In genomic region chr17:50170935-50171545, GRCm38 (mm10) we compare ENCODE assay signal across 13 mouse cellular contexts. TPM values are rescaled to one million over a fixed set of nuclear protein-coding genes. Genes with fewer than 3 reads are reported as not detected.
DNase-seq lines count a peak whose midpoint lies in the region; ATAC-seq and TF ChIP-seq lines count a peak whose summit lies in the region.
"Had no signal": no experiment of that assay in that cellular context is flagged by ENCODE, and none has a peak within 500 bp of the region (broad histone marks: within the 10 kb centered on the region; RNA-seq: fewer than 3 reads in every experiment).

No protein-coding gene starts in this region.

- H3K9ac ChIP-seq in kidney, embryonic 15.5 days, result no peak overlapping the region
- H3K9ac ChIP-seq in CH12.LX (ENCODE audit: insufficient read depth, low read depth), result no peak overlapping the region
- H3K9ac ChIP-seq: midbrain, embryonic 15.5 days; neural tube, embryonic 13.5 days had no signal

- H3K27me3 ChIP-seq in heart, embryonic 10.5 days (ENCODE audit: insufficient read depth, poor library complexity, severe bottlenecking), result no peaks in the 10 kb centered on the region
- H3K27me3 ChIP-seq in kidney, embryonic 15.5 days, result no peaks in the 10 kb centered on the region
- no peaks in the 10 kb centered on the region for H3K27me3 ChIP-seq in CH12.LX (replicated peaks)
- H3K27me3 ChIP-seq: midbrain, embryonic 15.5 days; neural tube, embryonic 13.5 days had no signal

- peak overlapping the region; percentile 37; the same call in 1 of the 2 replicates for H3K27ac ChIP-seq in heart, embryonic 10.5 days
- 0 out of 2 replicates have a peak overlapping the region, but pooled peaks have one; percentile 18 for H3K27ac ChIP-seq in kidney, embryonic 15.5 days
- peak overlapping the region; percentile 70 for H3K27ac ChIP-seq in CH12.LX (ENCODE audit: insufficient read depth, low read depth)
- H3K27ac ChIP-seq: midbrain, embryonic 15.5 days had no signal

- intact Hi-C loops in heart, postnatal 36 days (cut with DNase I), result no loop called here
- intact Hi-C loops in left cerebral cortex, postnatal 4 days (cut with DNase I), result no loop called here

- H3K4me1 ChIP-seq in heart, embryonic 10.5 days, result peaks cover 19% of the 10 kb centered on the region
- H3K4me1 ChIP-seq in kidney, embryonic 15.5 days, result peaks cover 18% of the 10 kb centered on the region
- peaks cover 27 to 87% of the 10 kb centered on the region in 2 experiments for H3K4me1 ChIP-seq in CH12.LX (ENCODE audit: control insufficient read depth in 1 of 2, insufficient read depth in 2 of 2)

- H3K9me3 ChIP-seq in heart, embryonic 10.5 days, result no peaks in the 10 kb centered on the region
- H3K9me3 ChIP-seq in kidney, embryonic 15.5 days (replicated peaks), result 0 out of 2 replicates have a peak, but pooled peaks cover 3% of the 10 kb centered on the region
- H3K9me3 ChIP-seq in CH12.LX (replicated peaks; ENCODE audit: low read length), result peaks cover 39% of the 10 kb centered on the region
- H3K9me3 ChIP-seq: midbrain, embryonic 15.5 days; neural tube, embryonic 13.5 days had no signal

- H3K79me2 ChIP-seq in CH12.LX (replicated peaks; ENCODE audit: control insufficient read depth, extremely low read depth, insufficient read depth, poor library complexity, severe bottlenecking), result peaks cover 99% of the 10 kb centered on the region

- dilution Hi-C loops in CH12.LX (cut with MboI; ENCODE audit: extremely low pct_ligation_motif_present, extremely low pct_unique_long_range_greater_than_20kb, low sequenced_read_pairs), result no loop called here

- in situ Hi-C loops in CH12.LX (cut with MboI; ENCODE audit: low pct_ligation_motif_present, low pct_unique_long_range_greater_than_20kb, low sequenced_read_pairs), result no loop called here

- TF ChIP-seq POLR2A in CH12.LX (IDR thresholded peaks at IDR 0.05; ENCODE audit: low read depth, low read length), result no peak; the same call in none of the 2 replicates

- WGBS in heart, embryonic 10.5 days, result 54% methylated on average over 6 of the region's 6 CpGs
- WGBS in kidney, embryonic 15.5 days, result 52% methylated on average over 6 of the region's 6 CpGs

- no peak for TF ChIP-seq RAD21 in CH12.LX (IDR thresholded peaks at IDR 0.05; ENCODE audit: low read depth, low read length)

- no peak for DNase-seq in heart, embryonic 10.5 days (ENCODE audit: low spot score)
- no peak for DNase-seq in heart, postnatal 36 days
- no peak for DNase-seq in kidney, postnatal 10 days
- no peak for DNase-seq in CH12.LX (ENCODE audit: extremely low read depth)
- no peak for DNase-seq in left cerebral cortex, postnatal 4 days
- no peak for DNase-seq in ovary, postnatal 36 days (ENCODE audit: low spot score)
- DNase-seq: cerebellum, adult 18-20 months; kidney, postnatal 36 days; layer of hippocampus, postnatal 36 days had no signal

- no peak for ATAC-seq in kidney, embryonic 15.5 days (replicated peaks; ENCODE audit: low FRiP score)
- ATAC-seq in megakaryocyte, adult 5-6 weeks (ENCODE audit: poor library complexity, severe bottlenecking), result 0 out of 2 replicates have a peak, but pooled peaks have one; percentile 13
- ATAC-seq: midbrain, embryonic 15.5 days had no signal

- peak overlapping the region; percentile 4; the same call in 1 of the 2 replicates for H3K4me2 ChIP-seq in kidney, embryonic 15.5 days
- H3K4me2 ChIP-seq in CH12.LX (ENCODE audit: insufficient read depth, low read depth, poor library complexity, severe bottlenecking), result peak overlapping the region; percentile 16; the same call in 1 of the 2 replicates
- H3K4me2 ChIP-seq: midbrain, embryonic 15.5 days; neural tube, embryonic 13.5 days had no signal

- H3K36me3 ChIP-seq in heart, embryonic 10.5 days, result peaks cover 18% of the 10 kb centered on the region; the same call in 1 of the 2 replicates
- H3K36me3 ChIP-seq in kidney, embryonic 15.5 days, result 0 out of 2 replicates have a peak, but pooled peaks cover 5% of the 10 kb centered on the region
- peaks cover 86 to 99% of the 10 kb centered on the region in 2 experiments for H3K36me3 ChIP-seq in CH12.LX (replicated peaks in 1 of 2; ENCODE audit: control insufficient read depth in 1 of 2, insufficient read depth in 1 of 2, low read length in 1 of 2)
- H3K36me3 ChIP-seq: midbrain, embryonic 15.5 days; neural tube, embryonic 13.5 days had no signal

- peak overlapping the region; percentile 1 for H3K4me3 ChIP-seq in heart, embryonic 10.5 days
- no peak overlapping the region for H3K4me3 ChIP-seq in kidney, embryonic 15.5 days (replicated peaks)
- peak overlapping the region in 2 of 3 experiments; percentile 5 to 27 for H3K4me3 ChIP-seq in CH12.LX (replicated peaks in 1 of 3; ENCODE audit: low read depth in 2 of 3, low read length in 2 of 3, poor library complexity in 1 of 3)
- H3K4me3 ChIP-seq: midbrain, embryonic 15.5 days; neural tube, embryonic 13.5 days had no signal

- TF ChIP-seq CTCF in CH12.LX (conservative IDR thresholded peaks at IDR 0.05 in 1 of 2, IDR thresholded peaks at IDR 0.05 in 1 of 2; ENCODE audit: low read depth in 2 of 2, low read length in 2 of 2), result no peak

- no peak for TF ChIP-seq EP300 in CH12.LX (IDR thresholded peaks at IDR 0.05; ENCODE audit: low read length)

TF ChIP-seq in CH12.LX, 34 proteins besides CTCF, POLR2A, EP300 and RAD21:
- TF ChIP-seq E2F4 (IDR thresholded peaks at IDR 0.05; ENCODE audit: insufficient replicate concordance, low read depth, low read length), result no peak
- TF ChIP-seq ETS1 (conservative IDR thresholded peaks at IDR 0.05; ENCODE audit: low read depth, low read length), result no peak
- no peak for TF ChIP-seq TCF12 (IDR thresholded peaks at IDR 0.05; ENCODE audit: low read depth, low read length)
- TF ChIP-seq IRF4 (IDR thresholded peaks at IDR 0.05; ENCODE audit: low read depth, low read length), result no peak
- no peak for TF ChIP-seq HCFC1 (IDR thresholded peaks at IDR 0.05; ENCODE audit: low read depth, low read length)
- TF ChIP-seq MXI1 (IDR thresholded peaks at IDR 0.05; ENCODE audit: low read depth, low read length), result no peak
- no peak for TF ChIP-seq BHLHE40 (IDR thresholded peaks at IDR 0.05; ENCODE audit: low read depth, low read length)
- TF ChIP-seq POLR2AphosphoS2 (IDR thresholded peaks at IDR 0.05; ENCODE audit: low read depth, low read length), result no peak
- no peak for TF ChIP-seq TBP (conservative IDR thresholded peaks at IDR 0.05; ENCODE audit: low read depth, low read length)
- TF ChIP-seq JUN (IDR thresholded peaks at IDR 0.05; ENCODE audit: insufficient read depth, low read depth, low read length), result no peak
- TF ChIP-seq NELFE (IDR thresholded peaks at IDR 0.05; ENCODE audit: low read depth, low read length), result no peak
- TF ChIP-seq USF1 (IDR thresholded peaks at IDR 0.05; ENCODE audit: low read depth, low read length), result no peak
- TF ChIP-seq UBTF (IDR thresholded peaks at IDR 0.05; ENCODE audit: low read depth, low read length), result no peak
- TF ChIP-seq KAT2A (IDR thresholded peaks at IDR 0.05; ENCODE audit: insufficient replicate concordance, low read length), result no peak
- TF ChIP-seq RCOR1 (conservative IDR thresholded peaks at IDR 0.05; ENCODE audit: low read depth, low read length), result no peak
- TF ChIP-seq PAX5 (IDR thresholded peaks at IDR 0.05; ENCODE audit: low read length), result no peak
- TF ChIP-seq MAX (IDR thresholded peaks at IDR 0.05; ENCODE audit: low read length), result no peak
- no peak for TF ChIP-seq JUND (conservative IDR thresholded peaks at IDR 0.05; ENCODE audit: low read depth, low read length)
- no peak for TF ChIP-seq USF2 (conservative IDR thresholded peaks at IDR 0.05; ENCODE audit: low read depth, low read length)

RNA-seq across cellular contexts. Expression of gene Rftn1, which starts 19.4 kb away (rescaled TPM):
- polyA plus RNA-seq in heart, embryonic 10.5 days (2016; fragmentation: Nextera tagmentation; extraction: Ambion mirVana), result 9.2 and 10.9 TPM in 2 replicates
- 10 to 100 TPM; 49.0 to 57.1 TPM for total RNA-seq in heart, postnatal 36 days (2021)
- polyA plus RNA-seq in kidney, embryonic 15.5 days (2015; fragmentation: Nextera tagmentation; extraction: Ambion mirVana), result 12.7 and 14.7 TPM in 2 replicates
- total RNA-seq in CH12.LX (2012; rRNA removed), result 52.5 and 76.2 TPM in 2 replicates
- total RNA-seq in CH12.LX (2014; rRNA removed), result 60.5 and 71.7 TPM in 2 replicates
- polyA plus RNA-seq in CH12.LX (2012; ENCODE audit: insufficient read length, low read depth), result 66.2 and 80.6 TPM in 2 replicates
- 12.0 and 13.0 TPM in 2 replicates for total RNA-seq in megakaryocyte, adult 5-6 weeks (2015)
- 23.1 and 29.0 TPM in 2 replicates for total RNA-seq in megakaryocyte, adult 5-6 weeks (2017)
- 10 to 100 TPM; 13.5 to 19.9 TPM for total RNA-seq in left cerebral cortex, postnatal 4 days (2021)

Comparison
In these comparisons a context has a peak if more than half of its experiments do, and no peak if none do; other contexts are left out.
1. H3K27ac ChIP-seq: peak in every context shown above with its lines; median percentile 70 in CH12.LX; 37 in heart, embryonic 10.5 days; 18 in kidney, embryonic 15.5 days.